Mouse (Mus musculus): ENCODE results near the gene Tom1l2.

Gene Tom1l2

DNA sequence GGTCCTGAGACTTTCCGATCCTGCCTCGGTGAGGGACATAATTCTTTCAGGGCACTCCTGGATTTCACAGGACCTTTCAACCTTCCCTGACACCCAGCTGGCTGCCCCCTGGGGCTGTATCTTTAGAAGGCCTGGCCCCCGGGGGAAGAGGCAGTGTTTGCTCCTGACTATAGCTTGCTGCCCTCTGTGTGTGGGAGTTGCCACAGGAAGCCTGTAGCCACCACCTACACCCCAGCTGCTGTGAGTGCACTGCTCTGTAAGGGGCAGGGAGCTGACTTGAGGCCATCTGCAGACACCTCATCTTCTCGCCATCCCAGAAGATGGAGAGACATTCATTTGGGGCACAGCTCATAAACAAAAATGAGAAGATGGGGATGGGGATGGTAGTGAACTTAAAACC lies 120.8 kb downstream of the Tom1l2 start:
- no peak for DNase-seq (ENCODE audit: low read depth, low spot score)

DNA sequence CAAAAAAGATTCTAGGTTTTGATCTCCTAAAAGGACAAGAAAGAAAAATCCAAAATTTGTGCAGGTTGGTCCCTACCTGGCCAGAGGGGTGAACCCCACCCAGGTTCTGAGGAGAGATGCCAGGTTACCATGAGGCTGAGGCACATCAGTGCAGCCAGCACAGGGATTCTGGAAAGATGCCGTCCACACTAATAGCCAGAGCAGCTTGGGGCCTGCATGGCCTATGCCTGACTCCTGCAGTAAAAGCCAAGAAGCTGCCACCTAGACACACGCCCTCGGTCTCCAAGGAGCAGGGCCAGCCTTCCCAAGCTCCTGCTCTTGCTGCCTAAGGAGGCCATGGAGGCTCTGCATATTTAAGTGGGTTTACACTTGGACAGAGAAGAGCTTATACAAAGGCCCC lies 121.4 kb downstream of the Tom1l2 start:
- DNase-seq (ENCODE audit: low read depth, low spot score): no peak

DNA sequence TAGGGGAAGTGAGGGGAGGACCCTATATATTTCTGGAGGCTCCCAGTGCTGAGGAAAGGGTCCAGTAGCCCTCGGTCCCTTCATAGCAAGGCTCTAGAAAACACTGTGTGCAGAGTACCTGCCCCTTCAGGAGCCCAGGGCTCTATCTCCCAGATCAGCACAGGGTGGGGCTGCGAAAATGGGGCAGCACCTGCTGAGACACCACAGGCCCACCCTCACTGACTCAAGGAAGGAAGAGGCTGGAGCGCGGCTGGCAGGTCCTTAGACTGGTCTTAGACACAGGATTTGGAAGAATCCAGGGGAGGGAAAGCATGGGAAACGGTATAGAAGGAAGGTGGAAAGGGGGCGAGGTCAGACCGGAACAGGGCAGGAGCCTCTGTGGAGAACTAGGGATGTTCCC lies 122.2 kb downstream of the Tom1l2 start:
- DNase-seq (ENCODE audit: low read depth, low spot score): no peak

DNA sequence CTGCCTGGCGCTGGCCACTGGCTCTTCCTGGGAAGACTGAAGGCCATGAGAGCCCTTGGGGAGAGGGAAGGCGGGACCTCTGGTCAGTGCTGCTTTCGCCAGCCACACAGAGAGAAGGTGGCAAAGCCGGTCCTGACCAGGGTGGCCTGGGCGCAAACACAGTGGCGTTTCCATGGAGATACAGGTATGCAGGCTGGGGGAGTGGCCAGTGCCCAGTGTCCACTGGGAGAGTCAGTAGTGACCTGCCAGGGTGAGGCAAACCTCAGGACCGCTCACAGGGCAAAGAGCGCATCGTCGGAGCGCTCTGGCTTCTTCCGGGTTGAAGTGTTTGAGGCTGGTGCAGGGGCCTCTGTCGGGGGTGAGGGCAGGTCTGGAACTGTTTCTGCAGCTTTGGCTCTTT lies 122.9 kb downstream of the Tom1l2 start:
- DNase-seq (ENCODE audit: low read depth, low spot score): no peak

DNA sequence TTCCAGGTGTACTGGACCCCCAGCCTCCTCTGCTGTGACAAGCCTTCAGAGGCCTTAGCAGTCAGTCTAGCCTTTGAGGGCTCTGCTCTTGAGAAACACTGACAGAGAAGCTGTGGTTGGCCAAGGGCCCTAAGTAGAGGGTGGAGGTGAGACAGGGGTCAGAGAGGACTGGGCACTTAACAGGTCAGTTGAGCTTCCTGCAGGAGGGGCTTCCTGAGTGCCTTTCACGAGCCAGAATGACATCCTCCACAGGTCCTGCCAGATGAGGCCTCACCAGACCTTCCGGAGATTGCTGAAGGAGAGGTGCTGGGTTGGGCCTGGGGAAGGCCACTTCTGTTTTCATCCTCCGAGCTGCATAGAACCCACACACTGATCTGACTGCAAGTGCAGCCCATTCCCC lies 124.2 kb downstream of the Tom1l2 start:
- no peak for DNase-seq (ENCODE audit: low read depth, low spot score)

DNA sequence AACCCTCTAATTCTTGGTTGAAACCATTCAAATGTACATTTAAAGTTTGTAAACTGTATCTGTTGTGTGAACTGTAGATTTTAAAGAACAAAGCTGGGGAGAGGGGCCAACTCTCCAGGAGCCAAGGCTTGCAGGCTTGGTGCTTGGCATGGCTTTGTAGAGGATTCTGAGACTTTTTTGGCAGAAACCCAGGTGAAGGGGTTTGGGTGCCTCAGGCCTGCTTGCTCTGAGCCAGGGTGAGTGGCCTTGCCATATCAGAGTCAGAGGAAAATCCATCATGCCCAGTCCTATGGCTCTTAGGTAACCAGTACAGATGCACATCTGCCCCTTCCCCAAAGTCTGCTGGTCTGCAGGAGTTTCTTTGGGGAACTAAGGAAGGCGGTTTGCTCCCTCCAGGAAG lies 126.8 kb downstream of the Tom1l2 start:
- no peak for DNase-seq (ENCODE audit: low read depth, low spot score)

DNA sequence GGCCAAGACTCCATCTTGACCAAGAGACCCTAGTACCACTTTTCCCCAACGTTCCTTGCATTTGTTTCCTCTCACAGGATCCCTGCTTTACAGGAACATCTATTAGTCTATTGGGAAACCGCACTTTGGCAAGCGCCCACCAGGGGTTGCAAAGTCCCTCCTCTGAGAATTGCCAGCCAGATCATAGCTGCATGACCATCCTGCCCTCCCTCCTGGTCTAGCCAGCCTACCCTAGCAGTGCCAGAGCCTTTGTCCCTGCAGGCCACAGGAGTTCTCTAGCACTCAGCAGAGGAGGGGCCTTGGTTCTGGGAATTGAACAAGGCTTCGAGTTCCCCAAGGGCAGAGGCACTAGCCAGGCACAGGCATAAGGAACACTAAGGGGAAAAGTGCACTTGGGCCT lies 128.0 kb downstream of the Tom1l2 start:
- no peak for DNase-seq (ENCODE audit: low read depth, low spot score)

DNA sequence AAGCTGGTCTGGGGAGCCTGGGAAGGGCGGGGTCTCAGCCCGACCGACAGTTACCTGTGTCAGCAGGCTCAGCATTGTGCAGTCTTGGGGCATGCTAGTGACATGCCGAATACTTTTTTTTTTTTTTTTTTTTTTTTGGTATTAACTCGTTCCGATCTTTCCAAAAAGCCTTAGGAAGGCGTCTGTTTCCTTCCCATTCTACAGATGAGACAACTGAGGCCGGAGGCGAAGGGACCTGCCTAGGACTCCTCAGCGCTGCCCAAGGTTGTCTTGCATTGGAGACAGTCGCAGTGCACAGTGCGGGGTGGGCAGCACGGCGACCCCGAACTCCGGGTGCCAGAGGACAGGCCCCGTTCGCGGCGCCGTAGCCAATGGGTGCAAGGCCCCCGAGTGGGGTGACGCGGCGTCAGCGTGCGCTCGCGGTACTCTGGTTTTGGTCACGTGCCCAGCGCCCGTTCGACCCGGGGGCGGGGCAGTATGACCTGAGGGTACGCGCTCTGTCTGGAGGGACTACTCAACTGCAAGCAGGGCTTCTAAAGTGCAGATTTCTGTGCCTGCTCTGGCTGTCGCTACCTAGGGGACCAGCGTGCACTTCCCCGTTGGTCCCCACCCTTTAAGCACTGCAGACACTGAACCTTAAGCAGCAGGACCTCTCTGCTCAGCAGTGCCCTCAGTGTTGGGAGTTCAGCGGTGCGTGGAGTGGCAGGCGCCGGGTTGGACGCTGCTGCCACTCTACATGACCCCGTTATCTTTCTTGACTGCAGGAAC lies 130.1 kb downstream of the Tom1l2 start, which contains the start of gene Srebf1:
TSS of gene Srebf1 (minus strand) at position 113 of the 768 bp plus-strand sequence.
- DNase-seq (ENCODE audit: low read depth, low spot score): peak; percentile 91

DNA sequence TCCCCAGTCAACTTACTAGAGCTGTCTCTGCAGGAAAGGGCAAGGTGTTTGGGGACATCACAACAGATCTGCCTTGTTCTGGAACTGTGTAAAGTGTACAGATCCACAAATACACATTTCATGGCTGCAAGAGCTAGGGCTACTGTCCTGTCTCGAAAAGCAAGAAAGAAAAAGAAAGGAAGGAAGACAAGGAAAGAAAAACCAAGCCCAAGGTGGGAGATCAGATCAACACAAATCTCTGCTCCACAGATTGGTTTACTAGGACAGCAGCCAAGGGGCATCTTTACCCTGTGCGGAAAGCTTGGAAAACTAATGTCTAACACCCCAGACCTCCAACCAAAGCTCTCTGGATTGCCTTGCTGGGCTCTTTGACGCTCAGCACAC lies 130.6 kb downstream of the Tom1l2 start:
- no peak for DNase-seq (ENCODE audit: low read depth, low spot score)

DNA sequence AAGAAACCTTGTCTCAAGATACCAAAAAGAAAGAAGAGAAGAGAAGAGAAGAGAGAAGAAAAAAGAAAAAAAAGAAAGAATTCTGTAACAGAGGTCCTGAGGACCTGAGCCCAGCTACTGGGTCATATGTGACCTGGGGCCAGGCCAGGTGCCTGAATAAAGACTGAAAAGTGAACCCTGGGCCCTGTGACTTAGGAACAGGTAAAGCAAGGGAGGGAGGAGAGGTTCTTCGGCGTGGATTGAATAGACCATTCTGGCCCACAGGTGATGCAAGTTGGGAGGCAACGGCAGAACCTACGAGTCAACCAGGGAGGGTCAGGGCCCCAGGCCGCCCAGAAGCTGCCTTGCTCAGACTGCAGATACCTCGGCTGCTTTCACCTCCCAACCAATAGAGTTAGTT lies 131.3 kb downstream of the Tom1l2 start:
- no peak for DNase-seq (ENCODE audit: low read depth, low spot score)

DNA sequence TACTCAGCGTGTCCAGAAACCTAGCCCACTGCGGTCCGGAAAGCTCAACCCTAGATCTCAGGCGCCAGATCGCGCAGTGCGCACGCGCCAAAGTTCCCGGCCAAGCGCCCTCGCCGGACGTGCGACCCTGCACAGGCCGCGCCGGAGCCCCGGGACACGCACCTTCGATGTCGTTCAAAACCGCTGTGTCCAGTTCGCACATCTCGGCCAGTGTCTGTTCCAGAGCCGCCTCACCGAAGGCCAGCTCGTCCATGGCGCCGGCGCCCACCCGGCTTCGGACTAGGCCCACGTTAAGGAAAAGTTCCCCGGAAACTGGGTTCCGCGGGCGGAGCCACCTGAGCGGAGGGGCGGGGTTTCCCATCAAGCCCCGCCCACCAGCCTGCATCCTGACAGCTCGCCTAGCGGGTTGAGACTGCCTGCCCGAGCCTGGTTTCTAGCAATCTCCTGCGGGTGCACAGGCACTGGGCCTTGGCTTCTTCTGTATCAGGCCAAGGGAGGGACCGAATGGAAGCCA lies 132.4 kb downstream of the Tom1l2 start:
- peak; percentile 86 for DNase-seq (ENCODE audit: low read depth, low spot score)

DNA sequence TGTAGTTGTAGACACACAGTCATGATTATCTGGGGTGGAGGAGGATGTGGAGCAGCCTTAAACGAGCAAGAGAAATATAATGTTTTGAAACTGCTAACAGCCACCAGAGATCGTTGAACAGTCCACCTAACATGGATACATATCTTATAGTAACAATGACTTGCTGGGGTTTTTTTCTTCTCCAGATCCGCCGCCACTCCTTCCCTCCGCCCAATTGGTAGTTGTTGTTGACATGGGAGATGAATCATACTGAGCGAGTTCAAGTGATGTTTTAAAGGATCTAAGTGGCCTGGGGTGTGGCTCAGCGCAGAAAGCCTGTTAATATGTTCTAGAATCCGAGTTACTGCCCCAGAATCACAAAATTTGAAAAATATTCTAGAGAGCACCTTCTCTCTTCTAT lies 133.1 kb downstream of the Tom1l2 start:
- no peak for DNase-seq (ENCODE audit: low read depth, low spot score)

DNA sequence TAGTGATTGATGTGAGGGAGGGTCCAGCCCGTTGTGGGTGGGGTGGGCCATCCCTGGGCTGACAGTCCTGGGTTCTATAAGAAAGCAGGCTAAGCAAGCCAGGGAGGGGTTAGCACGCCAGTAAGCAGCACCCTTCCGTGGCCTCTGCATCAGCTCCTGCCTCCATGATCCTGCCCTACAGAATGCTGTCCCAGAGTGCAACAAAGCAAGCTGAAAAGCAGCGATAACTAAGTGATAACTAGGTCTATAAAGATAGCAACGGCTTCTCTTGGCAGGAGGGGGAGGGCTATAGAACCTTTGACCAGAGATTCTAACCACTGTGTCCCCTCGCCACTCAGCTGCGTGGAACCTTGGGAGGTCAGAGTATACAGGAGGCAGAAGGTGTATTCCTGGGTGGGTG lies 135.2 kb downstream of the Tom1l2 start:
- DNase-seq (ENCODE audit: low read depth, low spot score): no peak

DNA sequence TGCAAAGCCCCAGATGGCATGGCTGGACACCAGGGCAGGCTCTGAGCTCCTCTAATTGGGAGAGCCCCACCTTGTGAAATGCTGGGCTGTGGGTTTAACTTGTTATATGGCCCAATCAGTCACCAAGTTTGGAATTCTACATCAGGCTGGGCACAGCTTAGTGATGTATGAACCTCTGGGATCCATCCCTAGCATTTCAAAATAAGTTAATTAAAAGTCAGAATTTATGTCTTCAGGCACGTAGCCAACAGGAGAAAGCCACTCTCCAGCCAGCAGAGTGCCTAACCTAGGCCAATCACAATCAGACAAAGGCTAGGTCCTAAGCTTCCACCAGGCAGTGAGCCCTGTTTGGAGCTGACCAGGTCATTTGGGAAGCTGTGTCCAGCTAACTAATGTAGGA lies 136.0 kb downstream of the Tom1l2 start:
- no peak for DNase-seq (ENCODE audit: low read depth, low spot score)

DNA sequence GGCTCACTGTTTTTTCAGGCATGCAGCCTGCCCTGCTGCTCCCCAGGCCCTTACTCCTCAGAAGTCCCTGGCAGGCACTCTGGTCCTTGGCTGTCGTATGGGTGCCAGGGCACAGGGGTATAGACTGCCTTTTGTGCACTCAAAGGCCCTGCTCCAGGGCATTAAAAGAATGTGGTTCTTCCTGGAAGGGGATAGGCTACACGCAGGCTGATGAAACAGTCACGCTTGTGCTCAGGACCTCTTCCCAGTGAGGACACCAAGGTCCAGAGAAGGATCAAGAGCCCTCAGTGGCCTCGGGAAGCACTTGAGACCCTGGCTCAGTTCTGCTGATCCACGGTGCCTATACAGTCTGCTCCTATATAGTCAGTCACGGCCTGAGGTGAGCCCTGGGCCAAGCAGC lies 139.4 kb downstream of the Tom1l2 start:
- DNase-seq (ENCODE audit: low read depth, low spot score): no peak

DNA sequence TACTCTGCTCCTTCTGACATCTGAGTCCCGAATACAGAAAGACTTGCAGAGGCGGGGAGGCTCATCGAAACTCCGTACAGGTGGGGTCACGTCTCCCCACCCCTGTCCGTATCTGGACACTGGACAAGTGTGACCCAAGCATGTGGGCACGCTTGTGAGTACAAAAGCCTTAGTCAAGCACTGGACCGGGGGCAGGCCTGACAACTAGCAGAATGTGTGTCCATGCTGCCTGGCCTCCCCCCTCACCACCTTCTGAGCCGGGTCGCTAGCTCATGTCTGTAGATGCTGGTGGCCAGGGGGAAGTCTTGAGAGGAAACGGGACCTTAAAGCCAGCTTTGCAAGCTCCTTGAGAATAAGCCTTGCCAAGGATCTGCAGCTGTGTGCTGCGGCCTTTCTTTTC lies 140.9 kb downstream of the Tom1l2 start:
- no peak for DNase-seq (ENCODE audit: low read depth, low spot score)

DNA sequence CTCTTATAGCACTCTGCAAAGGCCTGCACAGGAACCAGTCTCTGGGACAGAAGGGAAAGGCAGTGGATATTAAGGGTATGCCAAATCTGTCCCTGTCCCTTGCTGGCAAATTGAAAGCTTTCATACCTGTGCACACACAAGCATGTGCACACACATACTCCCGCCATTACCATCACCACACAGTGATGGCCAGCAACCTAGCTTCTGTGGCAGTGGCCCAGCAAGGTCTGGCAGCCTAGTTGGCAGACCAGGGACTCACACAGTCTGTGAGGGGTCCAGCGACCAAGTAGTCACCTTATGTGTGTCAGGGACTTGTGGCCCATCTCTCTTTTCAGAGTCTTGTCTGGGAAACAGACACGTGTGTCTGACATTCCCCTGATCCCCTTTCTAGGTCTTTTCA lies 141.6 kb downstream of the Tom1l2 start:
- DNase-seq (ENCODE audit: low read depth, low spot score): no peak

DNA sequence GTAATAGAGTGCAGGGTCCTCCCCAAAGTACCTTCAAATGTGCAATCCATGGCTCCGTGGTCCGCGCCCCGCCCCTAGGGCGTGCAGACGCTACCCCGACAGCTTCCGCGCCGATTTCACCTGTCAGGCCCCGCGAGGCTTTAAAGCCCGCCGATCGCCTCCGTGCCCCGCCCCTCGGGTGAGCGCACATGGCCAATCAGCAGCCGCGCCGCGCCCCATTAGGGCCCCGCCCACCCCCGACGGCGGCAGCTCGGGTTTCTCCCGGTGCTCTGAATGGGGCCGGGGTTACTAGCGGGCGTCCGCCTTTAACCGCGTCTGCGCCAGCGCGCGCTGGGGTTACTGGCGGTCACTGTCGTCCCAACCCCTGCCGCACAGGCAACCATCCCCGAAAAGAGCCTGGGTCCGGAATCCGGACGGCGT lies 142.4 kb downstream of the Tom1l2 start:
- peak; percentile 96 for DNase-seq (ENCODE audit: low read depth, low spot score)

DNA sequence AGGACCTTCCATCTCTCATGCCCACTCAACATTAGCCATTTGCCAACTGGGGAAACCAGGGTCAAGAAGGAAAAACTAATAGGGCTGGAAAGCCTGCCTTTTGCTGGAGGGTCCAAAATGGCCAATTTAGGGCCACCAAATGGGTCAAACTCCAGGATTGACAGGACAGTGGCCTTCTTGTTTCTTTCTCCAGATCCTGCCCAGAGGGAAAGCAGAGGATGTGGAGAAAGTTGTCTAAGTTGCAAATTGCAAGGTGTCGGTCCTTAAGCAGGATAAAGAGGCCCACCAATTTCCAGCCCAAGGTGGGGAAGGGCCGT lies 142.8 kb downstream of the Tom1l2 start:
- DNase-seq (ENCODE audit: low read depth, low spot score): no peak

DNA sequence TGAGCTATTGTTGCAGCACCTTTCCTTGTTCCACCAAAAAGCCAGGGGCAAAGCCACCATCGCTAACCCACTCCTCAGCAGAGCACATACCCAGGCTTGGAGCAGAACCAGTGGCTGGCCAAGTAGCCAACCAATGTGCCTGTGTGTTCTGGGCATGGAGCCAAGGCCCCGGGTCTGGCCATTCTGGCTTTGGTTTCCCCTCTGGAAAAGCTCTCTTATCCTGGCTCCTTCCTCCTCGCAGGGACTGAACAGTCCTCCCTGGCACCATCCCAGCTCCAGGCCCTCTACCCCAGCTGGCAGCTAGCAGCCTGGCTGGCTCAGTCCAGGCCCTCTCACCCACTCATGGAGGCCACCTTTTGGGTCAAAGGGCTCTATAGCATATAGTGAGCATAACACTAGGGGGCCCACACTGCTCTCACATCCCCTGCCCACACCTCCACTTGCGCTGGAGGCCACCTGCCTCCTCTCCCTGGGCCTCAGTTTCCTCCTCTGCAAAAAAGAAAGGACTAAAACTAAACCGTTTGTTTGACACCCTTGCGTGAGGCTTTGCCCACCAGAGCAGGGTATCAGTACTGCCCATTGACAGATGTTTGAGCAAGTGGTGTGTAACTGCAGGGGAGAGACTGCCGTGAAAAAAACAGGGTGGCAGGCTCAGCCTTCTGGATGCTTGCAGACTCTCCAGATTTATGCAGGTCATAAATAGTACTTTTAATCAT lies 143.3 kb downstream of the Tom1l2 start:
- DNase-seq (ENCODE audit: low read depth, low spot score): no peak

DNA sequence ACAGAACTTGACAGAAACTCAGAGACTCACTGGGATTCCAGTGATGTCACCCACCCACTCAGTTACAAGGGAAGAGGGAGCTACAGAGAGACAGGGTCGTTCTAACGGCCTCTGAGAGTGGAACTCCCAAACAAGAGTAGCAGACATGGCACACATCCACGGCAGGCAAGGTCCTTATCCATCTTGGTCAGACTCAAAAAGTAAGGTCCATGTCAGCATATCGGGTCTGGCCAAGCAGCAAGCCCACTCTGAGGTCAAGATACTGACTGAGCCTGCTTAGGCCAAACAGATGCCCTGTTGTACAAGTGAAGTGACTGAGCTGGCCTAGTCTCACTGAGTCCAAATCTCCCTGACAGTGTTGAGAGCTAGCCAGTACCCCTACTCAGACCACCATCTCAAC lies 144.0 kb downstream of the Tom1l2 start:
- DNase-seq (ENCODE audit: low read depth, low spot score): no peak

DNA sequence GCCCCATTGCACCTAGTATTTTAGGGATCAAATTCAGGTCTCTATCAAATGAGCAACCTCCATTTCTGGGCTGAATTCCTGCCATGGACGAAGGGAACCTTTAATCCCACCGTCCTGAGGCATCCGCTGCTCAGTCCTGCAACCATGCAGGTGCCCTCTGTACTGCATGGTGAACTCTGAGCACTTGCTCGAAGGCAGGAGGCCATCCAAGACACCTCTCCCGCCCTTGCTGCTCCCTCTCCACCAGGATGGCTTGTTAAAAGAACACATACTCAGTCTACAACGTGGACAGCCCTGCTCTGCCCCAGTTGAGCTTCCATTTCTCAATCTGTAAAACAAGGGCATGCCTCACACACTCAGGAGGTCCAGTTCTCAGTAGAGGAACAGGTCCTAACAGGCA lies 144.5 kb downstream of the Tom1l2 start:
- DNase-seq (ENCODE audit: low read depth, low spot score): no peak

DNA sequence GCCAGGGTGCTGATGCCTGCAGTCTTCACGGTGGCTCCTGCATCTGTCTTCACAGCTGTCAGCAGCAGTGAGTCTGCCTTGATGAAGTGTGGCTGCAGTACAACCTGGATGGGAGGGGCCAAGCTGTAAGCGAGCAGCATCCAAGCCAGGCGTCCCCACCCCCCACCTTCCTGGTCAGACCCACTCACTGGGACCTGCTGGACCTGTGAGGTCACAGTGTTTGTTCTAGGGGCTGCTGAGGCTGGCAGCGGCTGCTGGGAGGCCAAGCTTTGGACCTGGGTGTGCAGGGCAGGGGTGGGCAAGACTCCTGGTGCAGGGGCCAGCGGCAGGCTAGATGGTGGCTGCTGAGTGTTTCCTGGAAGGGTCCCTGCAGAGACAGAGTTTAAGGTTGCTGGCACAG lies 146.5 kb downstream of the Tom1l2 start:
- DNase-seq (ENCODE audit: low read depth, low spot score): no peak

All from R1 (cell line).